Mouse (Mus musculus) MEL (cell line): ENCODE measurements at regions not wholly inside any gene's neighbourhood (a gene's known extent, or its start where the extent isn't known, plus 50 kb on each side); places are given as distances from the start of the nearest gene placed in this dataset.

ENCODE experiments used
- DNase-seq: peaks from one replicate; pipeline ENCODE4 v3.0.0; 2011; ENCODE audit warnings: low read depth, low spot score
- H3K27ac ChIP-seq: 2 replicates; pipeline ENCODE4 v1.5.1; 2012; ENCODE audit warnings: low read depth, mild to moderate bottlenecking, control low read depth, low read length, moderate library complexity; ENCODE audit not compliant: control insufficient read depth
- H3K27me3 ChIP-seq, 2 experiments: fragments of 150-350 bp in 1 of 2; sonication (generic) in 1 of 2; 2 replicates each; pipeline ENCODE4 v1.6.1; 2012; ENCODE audit warnings: low read length in 2 of 2, mild to moderate bottlenecking in 2 of 2, improper control_type of control experiment in 1 of 2, moderate library complexity in 1 of 2; ENCODE audit not compliant: insufficient read depth in 2 of 2, control insufficient read depth in 1 of 2
- H3K36me3 ChIP-seq, 2 experiments: 2 replicates each; pipeline ENCODE4 v1.6.1; 2012 to 2014; ENCODE audit warnings: low read length in 2 of 2, improper control_type of control experiment in 1 of 2, inconsistent platforms in 1 of 2, mild to moderate bottlenecking in 1 of 2; ENCODE audit not compliant: insufficient read depth in 2 of 2, control insufficient read depth in 1 of 2
- H3K4me1 ChIP-seq, 2 experiments: fragments of 150-350 bp in 1 of 2; sonication (generic) in 1 of 2; 2 replicates each; pipeline ENCODE4 v1.6.1; 2012; ENCODE audit warnings: low read length in 2 of 2, improper control_type of control experiment in 1 of 2, mild to moderate bottlenecking in 1 of 2; ENCODE audit not compliant: insufficient read depth in 2 of 2, control insufficient read depth in 1 of 2
- H3K4me3 ChIP-seq, 2 experiments: fragments of 150-350 bp in 1 of 2; sonication (generic) in 1 of 2; 2 replicates each; pipeline ENCODE4 v1.5.1; 2012; ENCODE audit warnings: low read depth in 2 of 2, low read length in 2 of 2, mild to moderate bottlenecking in 2 of 2, moderate library complexity in 2 of 2, control low read depth in 1 of 2, improper control_type of control experiment in 1 of 2; ENCODE audit not compliant: control insufficient read depth in 1 of 2, insufficient read depth in 1 of 2
- H3K79me2 ChIP-seq: 2 replicates; pipeline ENCODE4 v1.6.1; 2012; ENCODE audit warnings: mild to moderate bottlenecking, low read length, moderate library complexity; ENCODE audit not compliant: control insufficient read depth, poor library complexity, insufficient read depth
- H3K9ac ChIP-seq: 2 replicates; pipeline ENCODE4 v1.6.1; 2012; ENCODE audit warnings: low read depth, mild to moderate bottlenecking, control low read depth, low read length, moderate library complexity; ENCODE audit not compliant: control insufficient read depth, poor library complexity, severe bottlenecking
- H3K9me3 ChIP-seq: fragments of 150-350 bp; sonication (generic); replicated peaks from 2 replicates; pipeline ENCODE4 v1.6.1; 2012; ENCODE audit warnings: mild to moderate bottlenecking, low read length, improper control_type of control experiment, moderate library complexity; ENCODE audit not compliant: insufficient read depth
- MAX ChIP-seq: IDR thresholded peaks from 2 replicates; pipeline ENCODE4 v1.6.1; 2011; ENCODE audit warnings: low read length, improper control_type of control experiment
- RAD21 ChIP-seq: IDR thresholded peaks from 2 replicates; pipeline ENCODE4 v1.6.1; 2011; ENCODE audit warnings: mild to moderate bottlenecking, low read depth, low read length, improper control_type of control experiment
- ZMIZ1 ChIP-seq: IDR thresholded peaks from 2 replicates; pipeline ENCODE4 v1.6.1; 2012; ENCODE audit warnings: low read depth, mild to moderate bottlenecking, inconsistent platforms, low read length, improper control_type of control experiment, moderate library complexity
- ZNF384 ChIP-seq: IDR thresholded peaks from 2 replicates; pipeline ENCODE4 v1.6.1; 2012; ENCODE audit warnings: low read depth, mild to moderate bottlenecking, inconsistent platforms, low read length, improper control_type of control experiment

DNA sequence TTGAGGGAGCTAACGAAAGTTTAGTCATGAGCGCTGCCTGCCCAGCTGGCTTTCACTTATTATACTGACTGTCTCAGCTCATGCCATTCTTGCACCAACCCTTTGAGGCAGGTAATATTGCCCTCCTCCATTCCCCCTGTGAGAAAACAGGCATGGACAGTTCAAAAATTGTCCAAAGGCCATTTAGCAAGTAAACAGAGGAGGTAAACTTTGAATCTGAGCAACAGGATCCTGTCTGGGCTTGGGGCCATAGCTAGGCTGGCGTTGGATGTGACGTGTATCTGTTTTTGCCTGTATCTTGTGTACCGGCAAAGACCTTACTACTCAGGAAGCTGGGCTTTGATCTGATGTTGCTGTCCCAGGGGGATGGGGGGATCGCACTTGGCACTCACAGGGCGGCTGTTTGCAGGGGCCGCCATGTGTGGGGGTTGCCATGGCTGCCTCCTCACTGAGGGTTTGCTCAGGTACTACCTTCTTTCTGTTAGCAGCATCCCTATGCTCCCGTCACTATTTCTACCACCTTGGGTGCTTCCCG is 53.1 kb upstream of the Lrrc55 start:
- Histone ChIP-seq H3K9me3 (no peaks in the 10 kb centered on the region), H3K36me3 (no peaks in the 10 kb centered on the region), H3K79me2 (no peaks in the 10 kb centered on the region), H3K27ac (no peak overlapping the region), H3K4me3 (no peak overlapping the region), H3K4me1 (peaks cover 2 to 5% of the 10 kb centered on the region in 2 experiments; a peak in 1 of 4 replicates), H3K27me3 (peaks cover 2 to 9% of the 10 kb centered on the region in 2 experiments; a peak in 2 of 4 replicates), H3K9ac (no peak overlapping the region)
- no peak for TF ChIP-seq MAX
- no peak for TF ChIP-seq ZNF384
- TF ChIP-seq RAD21 = no peak
- no peak for TF ChIP-seq ZMIZ1
- DNase-seq = no peak
